In genomic region chr15:98149166-98149602, GRCm38 (mm10) we compare ENCODE assay signal across 23 mouse cellular contexts. TPM values are rescaled to one million over a fixed set of nuclear protein-coding genes. Genes with fewer than 3 reads are reported as not detected.
DNase-seq lines count a peak whose midpoint lies in the region; ATAC-seq lines count a peak whose summit lies in the region.
"Had no signal": no experiment of that assay in that cellular context is flagged by ENCODE, and none has a peak within 500 bp of the region (broad histone marks: within the 10 kb centered on the region; RNA-seq: fewer than 3 reads in every experiment).

No protein-coding gene starts in this region.

- H3K4me1 ChIP-seq in kidney, embryonic 16.5 days (ENCODE audit: insufficient read depth, low read length) = peaks cover 16% of the 10 kb centered on the region
- H3K4me1 ChIP-seq in heart, embryonic 10.5 days = peaks cover 24% of the 10 kb centered on the region
- H3K4me1 ChIP-seq in hindbrain, embryonic 13.5 days (replicated peaks) = peaks cover 14% of the 10 kb centered on the region

- H3K4me3 ChIP-seq in kidney, embryonic 16.5 days (ENCODE audit: low read length) = no peak overlapping the region
- no peak overlapping the region for H3K4me3 ChIP-seq in heart, embryonic 10.5 days
- H3K4me3 ChIP-seq in hindbrain, embryonic 13.5 days = no peak overlapping the region
- H3K4me3 ChIP-seq: erythroblast, embryonic 14.5 days; limb, embryonic 15.5 days; megakaryocyte, embryonic 14.5 days; neural tube, embryonic 15.5 days; stomach, embryonic 15.5 days had no signal

- H3K9me3 ChIP-seq in kidney, embryonic 16.5 days (ENCODE audit: low read length) = no peaks in the 10 kb centered on the region
- no peaks in the 10 kb centered on the region for H3K9me3 ChIP-seq in heart, embryonic 10.5 days
- no peaks in the 10 kb centered on the region for H3K9me3 ChIP-seq in hindbrain, embryonic 13.5 days
- H3K9me3 ChIP-seq: limb, embryonic 15.5 days; megakaryocyte, embryonic 14.5 days; neural tube, embryonic 15.5 days; stomach, embryonic 15.5 days had no signal

- H3K4me2 ChIP-seq in kidney, embryonic 16.5 days (replicated peaks; ENCODE audit: low read depth, low read length) = no peak overlapping the region
- H3K4me2 ChIP-seq in hindbrain, embryonic 13.5 days = no peak overlapping the region
- H3K4me2 ChIP-seq: limb, embryonic 15.5 days; neural tube, embryonic 15.5 days; stomach, embryonic 15.5 days had no signal

- no peaks in the 10 kb centered on the region for H3K27me3 ChIP-seq in kidney, embryonic 16.5 days (ENCODE audit: insufficient read depth, low read length)
- H3K27me3 ChIP-seq in heart, embryonic 10.5 days (ENCODE audit: insufficient read depth, poor library complexity, severe bottlenecking) = no peaks in the 10 kb centered on the region
- H3K27me3 ChIP-seq in hindbrain, embryonic 13.5 days = no peaks in the 10 kb centered on the region
- H3K27me3 ChIP-seq: limb, embryonic 15.5 days; neural tube, embryonic 15.5 days; stomach, embryonic 15.5 days had no signal

- WGBS in kidney, embryonic 16.5 days = 43% methylated on average over 10 of the region's 10 CpGs
- WGBS in heart, embryonic 10.5 days = 39% methylated on average over 10 of the region's 10 CpGs
- WGBS in hindbrain, embryonic 13.5 days = 81% methylated on average over 10 of the region's 10 CpGs

- no peak for ATAC-seq in kidney, embryonic 16.5 days (ENCODE audit: low FRiP score, low TSS enrichment)
- ATAC-seq in hindbrain, embryonic 13.5 days (ENCODE audit: low FRiP score) = no peak
- ATAC-seq: forebrain, embryonic 16.5 days; hindbrain, postnatal 0 days had no signal

- intact Hi-C loops in heart, postnatal 14 days (cut with DNase I) = loop anchor here (5.0 kb wide), 1 partner anchor 42 kb away; no protein-coding TSS in a partner anchor

- no peak for DNase-seq in kidney, adult 18-20 months
- peak; percentile 68 to 79 for DNase-seq in heart, adult 18-20 months
- peak; percentile 80 for DNase-seq in heart, embryonic 10.5 days (ENCODE audit: low spot score)
- peak; percentile 36 to 59 for DNase-seq in heart, postnatal 14 days
- no peak for DNase-seq in right cerebral cortex, postnatal 36 days (ENCODE audit: low spot score in 2 of 2)
- DNase-seq: adrenal gland, postnatal 25 days; cerebellum, adult 9-11 months; embryo, embryonic 11 days; kidney, adult 9 months had no signal

- no peaks in the 10 kb centered on the region for H3K36me3 ChIP-seq in kidney, embryonic 16.5 days (ENCODE audit: insufficient read depth, low read length)
- H3K36me3 ChIP-seq in heart, embryonic 10.5 days = no peaks in the 10 kb centered on the region
- no peaks in the 10 kb centered on the region for H3K36me3 ChIP-seq in hindbrain, embryonic 13.5 days
- H3K36me3 ChIP-seq: limb, embryonic 15.5 days; neural tube, embryonic 15.5 days; stomach, embryonic 15.5 days had no signal

- H3K27ac ChIP-seq in kidney, embryonic 16.5 days (ENCODE audit: low read length) = peak overlapping the region; percentile 44; the same call in 1 of the 2 replicates
- peak overlapping the region; percentile 86 for H3K27ac ChIP-seq in heart, embryonic 10.5 days
- no peak overlapping the region for H3K27ac ChIP-seq in hindbrain, embryonic 13.5 days
- H3K27ac ChIP-seq: hindbrain, postnatal 0 days; limb, embryonic 15.5 days; neural tube, embryonic 15.5 days; stomach, embryonic 15.5 days had no signal

- H3K9ac ChIP-seq in kidney, embryonic 16.5 days (replicated peaks; ENCODE audit: low read length) = no peak overlapping the region
- H3K9ac ChIP-seq in hindbrain, embryonic 13.5 days = no peak overlapping the region
- H3K9ac ChIP-seq: limb, embryonic 15.5 days; neural tube, embryonic 15.5 days; stomach, embryonic 15.5 days had no signal

RNA-seq across cellular contexts. Expression of gene Asb8, which starts 16.2 kb away (rescaled TPM):
- polyA plus RNA-seq in kidney, embryonic 16.5 days (2015; fragmentation: Nextera tagmentation; extraction: Ambion mirVana) = 59.6 and 60.2 TPM in 2 replicates
- total RNA-seq in heart, adult 18-20 months (2021) = 100 to 1,000 TPM; 107 to 122 TPM
- polyA plus RNA-seq in heart, embryonic 10.5 days (2016; fragmentation: Nextera tagmentation; extraction: Ambion mirVana) = 54.9 and 77.1 TPM in 2 replicates
- 100 to 1,000 TPM in 1 of 2 experiments, 10 to 100 TPM in 1; 99.8 to 111 TPM for total RNA-seq in heart, postnatal 14 days (2021)
- 52.9 and 59.4 TPM in 2 replicates for polyA plus RNA-seq in hindbrain, embryonic 13.5 days (2015; fragmentation: Nextera tagmentation; extraction: Ambion mirVana)

RNA-seq across cellular contexts. Expression of gene Ccdc184, which starts 17.8 kb away (rescaled TPM):
- 1.8 and 2.1 TPM in 2 replicates for polyA plus RNA-seq in kidney, embryonic 16.5 days (2015; fragmentation: Nextera tagmentation; extraction: Ambion mirVana)
- under 1 TPM; 0.39 to 0.50 TPM for total RNA-seq in heart, adult 18-20 months (2021)
- polyA plus RNA-seq in heart, embryonic 10.5 days (2016; fragmentation: Nextera tagmentation; extraction: Ambion mirVana) = 0.58 and 0.85 TPM in 2 replicates
- 1 to 10 TPM; 1.0 to 1.3 TPM for total RNA-seq in heart, postnatal 14 days (2021)
- 55.6 and 59.6 TPM in 2 replicates for polyA plus RNA-seq in hindbrain, embryonic 13.5 days (2015; fragmentation: Nextera tagmentation; extraction: Ambion mirVana)
- total RNA-seq: monocyte, adult 5-6 weeks had no signal
- polyA plus RNA-seq: erythroblast, embryonic 14.5 days had no signal

RNA-seq across cellular contexts. Expression of gene Olfr288, which starts 46.2 kb away (rescaled TPM):
- polyA plus RNA-seq in kidney, embryonic 16.5 days (2015; fragmentation: Nextera tagmentation; extraction: Ambion mirVana) = not detected in 2 replicates
- total RNA-seq in heart, adult 18-20 months (2021) = not detected
- not detected in 2 replicates for polyA plus RNA-seq in heart, embryonic 10.5 days (2016; fragmentation: Nextera tagmentation; extraction: Ambion mirVana)
- not detected for total RNA-seq in heart, postnatal 14 days (2021)
- polyA plus RNA-seq in hindbrain, embryonic 13.5 days (2015; fragmentation: Nextera tagmentation; extraction: Ambion mirVana) = not detected in 2 replicates
- total RNA-seq: adrenal gland, postnatal 25 days; hindbrain, postnatal 0 days; layer of hippocampus, postnatal 10 days; left cerebral cortex, postnatal 14 days; monocyte, adult 5-6 weeks had no signal
- polyA plus RNA-seq: erythroblast, embryonic 14.5 days; forebrain, embryonic 16.5 days; gonadal fat pad, adult 2 months; hindbrain, postnatal 0 days; limb, embryonic 15.5 days; neural tube, embryonic 15.5 days; stomach, embryonic 15.5 days; thymus, postnatal 0 days had no signal

RNA-seq across cellular contexts. Expression of gene Senp1, which starts 55.6 kb away (rescaled TPM):
- polyA plus RNA-seq in kidney, embryonic 16.5 days (2015; fragmentation: Nextera tagmentation; extraction: Ambion mirVana) = 29.9 and 31.3 TPM in 2 replicates
- total RNA-seq in heart, adult 18-20 months (2021) = 1 to 10 TPM; 8.5 to 9.5 TPM
- 26.8 and 30.5 TPM in 2 replicates for polyA plus RNA-seq in heart, embryonic 10.5 days (2016; fragmentation: Nextera tagmentation; extraction: Ambion mirVana)
- 10 to 100 TPM; 12.9 to 13.7 TPM for total RNA-seq in heart, postnatal 14 days (2021)
- 23.3 and 24.7 TPM in 2 replicates for polyA plus RNA-seq in hindbrain, embryonic 13.5 days (2015; fragmentation: Nextera tagmentation; extraction: Ambion mirVana)

RNA-seq across cellular contexts. Expression of gene Pfkm, which starts 56.8 kb away (rescaled TPM):
- polyA plus RNA-seq in kidney, embryonic 16.5 days (2015; fragmentation: Nextera tagmentation; extraction: Ambion mirVana) = 45.7 and 45.8 TPM in 2 replicates
- total RNA-seq in heart, adult 18-20 months (2021) = 1,000 to 10,000 TPM in 1 of 2 experiments, 100 to 1,000 TPM in 1; 867 to 1,020 TPM
- 47.1 and 67.5 TPM in 2 replicates for polyA plus RNA-seq in heart, embryonic 10.5 days (2016; fragmentation: Nextera tagmentation; extraction: Ambion mirVana)
- total RNA-seq in heart, postnatal 14 days (2021) = 100 to 1,000 TPM; 739 to 748 TPM
- 70.1 and 70.2 TPM in 2 replicates for polyA plus RNA-seq in hindbrain, embryonic 13.5 days (2015; fragmentation: Nextera tagmentation; extraction: Ambion mirVana)

Comparison
In these comparisons a context has a peak if more than half of its experiments do, and no peak if none do; other contexts are left out.
1. DNase-seq: peak in heart, adult 18-20 months (2 of 2), heart, embryonic 10.5 days (single experiment) and heart, postnatal 14 days (2 of 2); none in kidney, adult 18-20 months (single experiment) and right cerebral cortex, postnatal 36 days (0 of 2).
2. RNA of gene Ccdc184, which starts 17.8 kb away (polyA plus RNA-seq): 55.6 to 59.6 TPM in hindbrain, embryonic 13.5 days; 1.8 to 2.1 TPM in kidney, embryonic 16.5 days and 0.58 to 0.85 TPM in heart, embryonic 10.5 days; every median in the first group is over 10 times any median in the second.